Mouse (Mus musculus): Measurements from ENCODE around the gene Ift43. TPM values are rescaled to one million over a fixed set of nuclear protein-coding genes. Genes with fewer than 3 reads are reported as not detected.

Ift43 gene
- total and polyA plus RNA-seq, 3 experiments, result 0.42 to 1.9 TPM; not detected in 1

- Histone ChIP-seq H3K27me3 (ENCODE audit: control insufficient read depth in 1 of 2, insufficient read depth in 2 of 2, low read length in 2 of 2) (no peaks in the 10 kb centered on the region; a peak in 1 of 4 replicates), H3K27ac (ENCODE audit: control insufficient read depth, low read depth, low read length) (no peak overlapping the region), H3K4me3 (ENCODE audit: control insufficient read depth in 1 of 2, insufficient read depth in 1 of 2, low read depth in 2 of 2, low read length in 2 of 2) (no peak overlapping the region), H3K79me2 (ENCODE audit: control insufficient read depth, insufficient read depth, low read length, poor library complexity) (no peaks in the 10 kb centered on the region), H3K36me3 (ENCODE audit: control insufficient read depth in 1 of 2, insufficient read depth in 2 of 2, low read length in 2 of 2) (no peaks in the 10 kb centered on the region), H3K4me1 (ENCODE audit: control insufficient read depth in 1 of 2, insufficient read depth in 2 of 2, low read length in 2 of 2) (no peaks in the 10 kb centered on the region), H3K9ac (ENCODE audit: control insufficient read depth, low read depth, low read length, poor library complexity, severe bottlenecking) (no peak overlapping the region), H3K9me3 (replicated peaks; ENCODE audit: insufficient read depth, low read length) (no peaks in the 10 kb centered on the region)
- TF ChIP-seq GATA1 (IDR thresholded peaks at IDR 0.05; ENCODE audit: low read depth, low read length) (no peak), GABPA (IDR thresholded peaks at IDR 0.05; ENCODE audit: low read depth, low read length) (no peak), USF1 (IDR thresholded peaks at IDR 0.05; ENCODE audit: low read depth, low read length) (no peak), ELF1 (IDR thresholded peaks at IDR 0.05; ENCODE audit: low read depth, low read length) (no peak), SIN3A (IDR thresholded peaks at IDR 0.05; ENCODE audit: low read length) (no peak)
- DNase-seq (ENCODE audit: low read depth, low spot score), result no peak
Measured at GRCm38 (mm10) chr12:86192036-86192449, 109.7 kb downstream of the Ift43 start.

- H3K4me1 ChIP-seq (ENCODE audit: control insufficient read depth in 1 of 2, insufficient read depth in 2 of 2, low read length in 2 of 2), result no peaks in the 10 kb centered on the region
- peak; percentile 7 for DNase-seq (ENCODE audit: low read depth, low spot score)
- no peak overlapping the region for H3K27ac ChIP-seq (ENCODE audit: control insufficient read depth, low read depth, low read length)
- H3K9me3 ChIP-seq (replicated peaks; ENCODE audit: insufficient read depth, low read length), result no peaks in the 10 kb centered on the region
- TF ChIP-seq JUND (IDR thresholded peaks at IDR 0.05; ENCODE audit: low read depth, low read length) (no peak), ELF1 (IDR thresholded peaks at IDR 0.05; ENCODE audit: low read depth, low read length) (no peak), ZNF384 (IDR thresholded peaks at IDR 0.05; ENCODE audit: low read depth, low read length) (no peak), POLR2AphosphoS2 (IDR thresholded peaks at IDR 0.05; ENCODE audit: low read length) (no peak), MXI1 (IDR thresholded peaks at IDR 0.05; ENCODE audit: low read depth, low read length) (no peak), SIN3A (IDR thresholded peaks at IDR 0.05; ENCODE audit: low read length) (no peak), KAT2A (conservative IDR thresholded peaks at IDR 0.05; ENCODE audit: low read depth, low read length) (no peak), USF1 (IDR thresholded peaks at IDR 0.05; ENCODE audit: low read depth, low read length) (no peak), ZKSCAN1 (IDR thresholded peaks at IDR 0.05; ENCODE audit: low read depth, low read length) (no peak), USF2 (IDR thresholded peaks at IDR 0.05; ENCODE audit: borderline replicate concordance in 1 of 2, insufficient read depth in 1 of 2, low read depth in 1 of 2, low read length in 2 of 2) (no peak), TCF12 (IDR thresholded peaks at IDR 0.05; ENCODE audit: low read depth, low read length) (no peak), HCFC1 (IDR thresholded peaks at IDR 0.05; ENCODE audit: low read depth, low read length) (no peak), NELFE (IDR thresholded peaks at IDR 0.05; ENCODE audit: low read depth, low read length) (no peak), MEF2A (IDR thresholded peaks at IDR 0.05; ENCODE audit: extremely low read depth, insufficient replicate concordance, low read depth, low read length, poor library complexity, severe bottlenecking) (no peak), SMC3 (IDR thresholded peaks at IDR 0.05; ENCODE audit: low read depth, low read length) (no peak), MYB (IDR thresholded peaks at IDR 0.05; ENCODE audit: low read depth, low read length) (no peak), MYC (IDR thresholded peaks at IDR 0.05; ENCODE audit: low read depth, low read length) (no peak), TAL1 (IDR thresholded peaks at IDR 0.05; ENCODE audit: low read length) (no peak), ETS1 (IDR thresholded peaks at IDR 0.05; ENCODE audit: low read depth, low read length) (no peak), RAD21 (IDR thresholded peaks at IDR 0.05; ENCODE audit: low read depth, low read length) (no peak)
- no peaks in the 10 kb centered on the region for H3K27me3 ChIP-seq (ENCODE audit: control insufficient read depth in 1 of 2, insufficient read depth in 2 of 2, low read length in 2 of 2)
- H3K79me2 ChIP-seq (ENCODE audit: control insufficient read depth, insufficient read depth, low read length, poor library complexity), result no peaks in the 10 kb centered on the region
- H3K9ac ChIP-seq (ENCODE audit: control insufficient read depth, low read depth, low read length, poor library complexity, severe bottlenecking), result no peak overlapping the region
- H3K36me3 ChIP-seq (ENCODE audit: control insufficient read depth in 1 of 2, insufficient read depth in 2 of 2, low read length in 2 of 2), result no peaks in the 10 kb centered on the region
- H3K4me3 ChIP-seq (ENCODE audit: control insufficient read depth in 1 of 2, insufficient read depth in 1 of 2, low read depth in 2 of 2, low read length in 2 of 2), result no peak overlapping the region
Measured at GRCm38 (mm10) chr12:86196944-86197343, 114.6 kb downstream of the Ift43 start.

Data from MEL (cell line).